Mouse (Mus musculus): Measurements from ENCODE around the gene Celf5.

DNA sequence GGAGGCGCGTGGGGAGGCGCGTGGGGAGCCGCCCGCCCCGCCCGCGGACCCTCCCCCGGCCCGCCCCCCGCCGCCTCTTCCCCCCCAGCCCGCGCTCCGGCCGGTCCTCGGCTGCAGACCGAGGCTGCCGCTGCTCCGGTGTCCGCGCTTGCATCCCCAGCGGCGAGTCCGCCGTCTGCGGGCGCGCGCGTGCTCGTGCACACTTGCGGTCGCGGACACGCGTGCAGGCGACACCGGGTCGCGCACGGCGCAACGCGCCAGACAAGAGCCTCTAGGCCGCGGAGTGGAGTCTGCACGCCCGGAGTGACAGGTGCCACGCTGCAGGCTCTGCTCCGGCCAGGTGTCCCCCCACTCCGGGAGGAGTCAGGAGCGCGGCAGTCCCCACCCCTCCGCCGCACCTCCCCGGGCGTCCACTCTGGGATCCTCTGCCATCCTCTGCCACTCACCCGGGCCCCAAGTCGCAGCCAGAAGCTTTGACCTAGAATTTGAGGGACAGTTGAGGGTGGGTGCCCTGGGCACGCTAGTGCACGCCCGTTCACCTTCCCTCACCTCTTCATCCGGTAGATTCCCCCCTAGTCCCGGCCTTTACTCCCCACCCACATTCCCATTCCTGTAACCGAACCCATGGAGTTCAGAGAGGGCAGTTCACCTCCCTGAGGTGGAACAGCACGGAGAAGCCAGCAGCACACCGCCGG lies 51.5 kb downstream of the Celf5 start:
- TF ChIP-seq TAL1 (IDR thresholded peaks at IDR 0.05; ENCODE audit: low read length) = no peak
- TF ChIP-seq GATA1 (IDR thresholded peaks at IDR 0.05; ENCODE audit: low read length) = no peak

All from erythroblast, embryonic 14.5 days (primary cell).